Mouse (Mus musculus): ENCODE data around the gene AC140267.1. TPM values are rescaled to one million over a fixed set of nuclear protein-coding genes. Genes with fewer than 3 reads are reported as not detected.

AC140267.1 gene
- polyA plus RNA-seq (2014; fragmentation: Nextera tagmentation; extraction: Ambion mirVana) = not detected in 2 replicates

- H3K27me3 ChIP-seq (ENCODE audit: control insufficient read depth, insufficient read depth, low read length) = no peaks in the 10 kb centered on the region
- no peak for ATAC-seq (ENCODE audit: low FRiP score)
- H3K27ac ChIP-seq = no peak within 1 kb of the TSS
- peaks cover 11% of the 10 kb centered on the region for H3K4me1 ChIP-seq (replicated peaks; ENCODE audit: control insufficient read depth, insufficient read depth, low read length)
- H3K4me3 ChIP-seq (replicated peaks; ENCODE audit: low read length) = peak within 1 kb of the TSS; percentile 90
- peak within 1 kb of the TSS; percentile 89 for H3K9ac ChIP-seq
- no peaks in the 10 kb centered on the region for H3K9me3 ChIP-seq (ENCODE audit: control insufficient read depth, low read length)
- no peak for DNase-seq (ENCODE audit: low spot score)
- H3K36me3 ChIP-seq (replicated peaks; ENCODE audit: control insufficient read depth, insufficient read depth) = peaks cover 40% of the 10 kb centered on the region
- 98% methylated on average over 9 of the region's 9 CpGs for WGBS
- peak within 1 kb of the TSS; percentile 75 for H3K4me2 ChIP-seq (replicated peaks)
Measured at GRCm38 (mm10) chr15:80235535-80235934, at the start of gene AC140267.1. TSS of gene AC140267.1 (plus strand) at chr15:80235835.

GRCm38 (mm10) chr15:80188927-80189326 is 46.7 kb upstream of the AC140267.1 start:
- H3K4me1 ChIP-seq (replicated peaks; ENCODE audit: control insufficient read depth, insufficient read depth, low read length) = peaks cover 6% of the 10 kb centered on the region; the same call in 1 of the 2 replicates
- H3K4me2 ChIP-seq (replicated peaks) = no peak overlapping the region
- no peak overlapping the region for H3K9ac ChIP-seq
- H3K36me3 ChIP-seq (replicated peaks; ENCODE audit: control insufficient read depth, insufficient read depth) = no peaks in the 10 kb centered on the region
- no peak overlapping the region for H3K4me3 ChIP-seq (replicated peaks; ENCODE audit: low read length)
- no peaks in the 10 kb centered on the region for H3K9me3 ChIP-seq (ENCODE audit: control insufficient read depth, low read length)
- no peak overlapping the region for H3K27ac ChIP-seq
- ATAC-seq (ENCODE audit: low FRiP score) (no peak), DNase-seq (ENCODE audit: low spot score) (no peak)
- 82% methylated on average over 5 of the region's 5 CpGs for WGBS
- no peaks in the 10 kb centered on the region for H3K27me3 ChIP-seq (ENCODE audit: control insufficient read depth, insufficient read depth, low read length)

GRCm38 (mm10) chr15:80190075-80190474 is 45.6 kb upstream of the AC140267.1 start:
- H3K27me3 ChIP-seq (ENCODE audit: control insufficient read depth, insufficient read depth, low read length) = no peaks in the 10 kb centered on the region
- no peaks in the 10 kb centered on the region for H3K9me3 ChIP-seq (ENCODE audit: control insufficient read depth, low read length)
- DNase-seq (ENCODE audit: low spot score) (no peak), ATAC-seq (ENCODE audit: low FRiP score) (no peak)
- 73% methylated on average over 4 of the region's 4 CpGs for WGBS
- no peak overlapping the region for H3K4me3 ChIP-seq (replicated peaks; ENCODE audit: low read length)
- H3K4me2 ChIP-seq (replicated peaks) = no peak overlapping the region
- H3K27ac ChIP-seq = no peak overlapping the region
- peaks cover 8% of the 10 kb centered on the region; the same call in 1 of the 2 replicates for H3K4me1 ChIP-seq (replicated peaks; ENCODE audit: control insufficient read depth, insufficient read depth, low read length)
- no peaks in the 10 kb centered on the region for H3K36me3 ChIP-seq (replicated peaks; ENCODE audit: control insufficient read depth, insufficient read depth)
- H3K9ac ChIP-seq = no peak overlapping the region

- H3K9me3 ChIP-seq (ENCODE audit: control insufficient read depth, low read length) = no peaks in the 10 kb centered on the region
- no peak for ATAC-seq (ENCODE audit: low FRiP score)
Measured at GRCm38 (mm10) chr15:80191585-80192245, 43.9 kb upstream of the AC140267.1 start.

GRCm38 (mm10) chr15:80192246-80192585 is 43.4 kb upstream of the AC140267.1 start:
- Histone ChIP-seq H3K9ac (no peak overlapping the region), H3K36me3 (replicated peaks; ENCODE audit: control insufficient read depth, insufficient read depth) (no peaks in the 10 kb centered on the region), H3K4me2 (replicated peaks) (no peak overlapping the region), H3K27me3 (ENCODE audit: control insufficient read depth, insufficient read depth, low read length) (no peaks in the 10 kb centered on the region), H3K9me3 (ENCODE audit: control insufficient read depth, low read length) (no peaks in the 10 kb centered on the region), H3K4me1 (replicated peaks; ENCODE audit: control insufficient read depth, insufficient read depth, low read length) (peaks cover 8% of the 10 kb centered on the region; the same call in 1 of the 2 replicates), H3K4me3 (replicated peaks; ENCODE audit: low read length) (no peak overlapping the region), H3K27ac (no peak overlapping the region)
- ATAC-seq (ENCODE audit: low FRiP score) (no peak), DNase-seq (ENCODE audit: low spot score) (no peak)
- 89% methylated on average over 5 of the region's 6 CpGs for WGBS

More at GRCm38 (mm10) chr15:80191585-80192245, 43.9 kb upstream of the AC140267.1 start:
- Histone ChIP-seq H3K4me3 (replicated peaks; ENCODE audit: low read length) (no peak overlapping the region), H3K9ac (no peak overlapping the region), H3K27ac (no peak overlapping the region), H3K4me1 (replicated peaks; ENCODE audit: control insufficient read depth, insufficient read depth, low read length) (peaks cover 8% of the 10 kb centered on the region; the same call in 1 of the 2 replicates), H3K27me3 (ENCODE audit: control insufficient read depth, insufficient read depth, low read length) (no peaks in the 10 kb centered on the region), H3K36me3 (replicated peaks; ENCODE audit: control insufficient read depth, insufficient read depth) (no peaks in the 10 kb centered on the region), H3K4me2 (replicated peaks) (no peak overlapping the region)
- WGBS = 67% methylated on average over 8 of the region's 8 CpGs
- DNase-seq (ENCODE audit: low spot score) = no peak

- Histone ChIP-seq H3K4me1 (replicated peaks; ENCODE audit: control insufficient read depth, insufficient read depth, low read length) (peaks cover 8% of the 10 kb centered on the region; the same call in 1 of the 2 replicates), H3K27ac (no peak overlapping the region), H3K4me2 (replicated peaks) (no peak overlapping the region), H3K9me3 (ENCODE audit: control insufficient read depth, low read length) (no peaks in the 10 kb centered on the region), H3K36me3 (replicated peaks; ENCODE audit: control insufficient read depth, insufficient read depth) (no peaks in the 10 kb centered on the region), H3K4me3 (replicated peaks; ENCODE audit: low read length) (no peak overlapping the region), H3K9ac (no peak overlapping the region), H3K27me3 (ENCODE audit: control insufficient read depth, insufficient read depth, low read length) (no peaks in the 10 kb centered on the region)
- no peak for DNase-seq (ENCODE audit: low spot score)
- no peak for ATAC-seq (ENCODE audit: low FRiP score)
- WGBS = 83% methylated on average over 7 of the region's 7 CpGs
Measured at GRCm38 (mm10) chr15:80192847-80193246, 42.8 kb upstream of the AC140267.1 start.

- 51% methylated on average over 2 of the region's 2 CpGs for WGBS
- no peak overlapping the region for H3K27ac ChIP-seq
- ATAC-seq (ENCODE audit: low FRiP score) = no peak
Measured at GRCm38 (mm10) chr15:80199556-80199955, 36.1 kb upstream of the AC140267.1 start.

GRCm38 (mm10) chr15:80202111-80202775 is 33.4 kb upstream of the AC140267.1 start:
- ATAC-seq (ENCODE audit: low FRiP score) = no peak
- H3K4me1 ChIP-seq (replicated peaks; ENCODE audit: control insufficient read depth, insufficient read depth, low read length) = no peaks in the 10 kb centered on the region
- H3K4me2 ChIP-seq (replicated peaks) = no peak overlapping the region
- H3K4me3 ChIP-seq (replicated peaks; ENCODE audit: low read length) = no peak overlapping the region
- no peaks in the 10 kb centered on the region for H3K9me3 ChIP-seq (ENCODE audit: control insufficient read depth, low read length)
- WGBS = 85% methylated on average over 6 of the region's 6 CpGs
- no peak for DNase-seq (ENCODE audit: low spot score)
- no peaks in the 10 kb centered on the region for H3K27me3 ChIP-seq (ENCODE audit: control insufficient read depth, insufficient read depth, low read length)
- H3K9ac ChIP-seq = no peak overlapping the region
- no peak overlapping the region for H3K27ac ChIP-seq
- H3K36me3 ChIP-seq (replicated peaks; ENCODE audit: control insufficient read depth, insufficient read depth) = peaks cover 6% of the 10 kb centered on the region; the same call in 1 of the 2 replicates

More at GRCm38 (mm10) chr15:80199556-80199955, 36.1 kb upstream of the AC140267.1 start:
- no peaks in the 10 kb centered on the region for H3K9me3 ChIP-seq (ENCODE audit: control insufficient read depth, low read length)
- H3K27me3 ChIP-seq (ENCODE audit: control insufficient read depth, insufficient read depth, low read length) = no peaks in the 10 kb centered on the region
- H3K4me2 ChIP-seq (replicated peaks) = no peak overlapping the region
- no peak for DNase-seq (ENCODE audit: low spot score)
- no peak overlapping the region for H3K4me3 ChIP-seq (replicated peaks; ENCODE audit: low read length)
- peaks cover 6% of the 10 kb centered on the region; the same call in 1 of the 2 replicates for H3K36me3 ChIP-seq (replicated peaks; ENCODE audit: control insufficient read depth, insufficient read depth)
- H3K9ac ChIP-seq = no peak overlapping the region
- no peaks in the 10 kb centered on the region for H3K4me1 ChIP-seq (replicated peaks; ENCODE audit: control insufficient read depth, insufficient read depth, low read length)

- Histone ChIP-seq H3K4me1 (replicated peaks; ENCODE audit: control insufficient read depth, insufficient read depth, low read length) (no peaks in the 10 kb centered on the region), H3K4me2 (replicated peaks) (no peak overlapping the region), H3K9ac (no peak overlapping the region), H3K9me3 (ENCODE audit: control insufficient read depth, low read length) (no peaks in the 10 kb centered on the region), H3K27ac (no peak overlapping the region), H3K36me3 (replicated peaks; ENCODE audit: control insufficient read depth, insufficient read depth) (peaks cover 6% of the 10 kb centered on the region; the same call in 1 of the 2 replicates), H3K4me3 (replicated peaks; ENCODE audit: low read length) (no peak overlapping the region), H3K27me3 (ENCODE audit: control insufficient read depth, insufficient read depth, low read length) (no peaks in the 10 kb centered on the region)
- ATAC-seq (ENCODE audit: low FRiP score) (no peak), DNase-seq (ENCODE audit: low spot score) (no peak)
- WGBS = 37% methylated on average over 4 of the region's 4 CpGs
Measured at GRCm38 (mm10) chr15:80203406-80203805, 32.2 kb upstream of the AC140267.1 start.
